Comparison of ENCODE assay signal across 15 mouse cellular contexts in the genomic region with DNA sequence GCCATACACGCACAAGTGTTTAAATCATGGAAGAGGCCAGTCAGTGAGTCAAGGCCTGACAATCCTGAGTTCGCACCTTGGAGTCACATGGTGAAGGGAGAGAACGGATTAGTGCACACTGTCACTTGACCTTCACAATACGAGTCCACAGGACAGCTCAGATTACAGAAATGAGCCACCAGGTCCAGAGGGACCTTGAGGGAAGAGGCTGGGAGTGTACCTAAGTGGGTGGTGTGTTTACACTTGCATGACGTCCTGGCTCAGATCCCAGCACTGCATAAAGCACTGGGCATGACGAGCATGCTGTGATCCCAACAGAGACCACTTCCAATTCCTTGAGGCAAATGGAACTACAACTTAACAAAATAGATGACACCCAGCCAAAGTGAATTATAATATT. TPM values are rescaled to one million over a fixed set of nuclear protein-coding genes. Genes with fewer than 3 reads are reported as not detected.
DNase-seq lines count a peak whose midpoint lies in the region; ATAC-seq and TF ChIP-seq lines count a peak whose summit lies in the region.
"Had no signal": no experiment of that assay in that cellular context is flagged by ENCODE, and none has a peak within 500 bp of the region (broad histone marks: within the 10 kb centered on the region; RNA-seq: fewer than 3 reads in every experiment).

No protein-coding gene starts in this region.

- peak; percentile 22; the same call in 1 of the 2 replicates for TF ChIP-seq EP300 in liver, postnatal 0 days (IDR thresholded peaks at IDR 0.05; ENCODE audit: low read depth)

- 0 out of 2 replicates have a peak, but pooled peaks have one; percentile 33 for ATAC-seq in kidney, embryonic 16.5 days (ENCODE audit: low FRiP score, low TSS enrichment)
- ATAC-seq in liver, postnatal 0 days = peak; percentile 68
- ATAC-seq in forebrain, embryonic 16.5 days = no peak
- ATAC-seq: forebrain, embryonic 14.5 days; midbrain, embryonic 15.5 days had no signal

- peaks cover 5% of the 10 kb centered on the region for H3K9me3 ChIP-seq in kidney, embryonic 16.5 days (ENCODE audit: low read length)
- no peaks in the 10 kb centered on the region; the same call in 1 of the 2 replicates for H3K9me3 ChIP-seq in liver, postnatal 0 days (ENCODE audit: low read length)
- no peaks in the 10 kb centered on the region for H3K9me3 ChIP-seq in forebrain, embryonic 16.5 days (ENCODE audit: control insufficient read depth, low read length)
- H3K9me3 ChIP-seq: hindbrain, embryonic 12.5 days; midbrain, embryonic 15.5 days had no signal

- peak; percentile 43 for DNase-seq in adrenal gland, adult 2 months
- DNase-seq in adrenal gland, postnatal 10 days = no peak
- DNase-seq in kidney, adult 11 months = no peak
- peak; percentile 24 for DNase-seq in 3T3-L1 (ENCODE audit: low read depth, low spot score)
- DNase-seq in liver, postnatal 0 days = no peak
- no peak for DNase-seq in embryo, embryonic 9.5 days (ENCODE audit: extremely low spot score)
- DNase-seq: cerebellum, adult 8-10 months; spleen, adult 18-20 months had no signal

- H3K4me2 ChIP-seq in kidney, embryonic 16.5 days (replicated peaks; ENCODE audit: low read depth, low read length) = no peak overlapping the region
- H3K4me2 ChIP-seq in liver, postnatal 0 days (ENCODE audit: low read depth, low read length) = no peak overlapping the region
- H3K4me2 ChIP-seq in forebrain, embryonic 16.5 days (ENCODE audit: low read length) = no peak overlapping the region
- H3K4me2 ChIP-seq: heart, embryonic 13.5 days; hindbrain, embryonic 12.5 days; limb, embryonic 12.5 days; midbrain, embryonic 15.5 days had no signal

- H3K36me3 ChIP-seq in kidney, embryonic 16.5 days (ENCODE audit: insufficient read depth, low read length) = peaks cover 18% of the 10 kb centered on the region
- peaks cover 16% of the 10 kb centered on the region for H3K36me3 ChIP-seq in liver, postnatal 0 days (replicated peaks; ENCODE audit: insufficient read depth, low read length)
- peaks cover 10% of the 10 kb centered on the region for H3K36me3 ChIP-seq in forebrain, embryonic 16.5 days (ENCODE audit: control insufficient read depth, insufficient read depth)

- H3K27me3 ChIP-seq in kidney, embryonic 16.5 days (ENCODE audit: insufficient read depth, low read length) = no peaks in the 10 kb centered on the region
- no peaks in the 10 kb centered on the region for H3K27me3 ChIP-seq in liver, postnatal 0 days (ENCODE audit: insufficient read depth, low read length)
- H3K27me3 ChIP-seq in forebrain, embryonic 16.5 days (replicated peaks; ENCODE audit: control insufficient read depth, insufficient read depth, low read length) = no peaks in the 10 kb centered on the region
- H3K27me3 ChIP-seq: heart, embryonic 13.5 days; hindbrain, embryonic 12.5 days; limb, embryonic 12.5 days; midbrain, embryonic 15.5 days had no signal

- H3K4me1 ChIP-seq in kidney, embryonic 16.5 days (ENCODE audit: insufficient read depth, low read length) = peaks cover 15% of the 10 kb centered on the region
- H3K4me1 ChIP-seq in liver, postnatal 0 days (ENCODE audit: insufficient read depth) = peaks cover 13% of the 10 kb centered on the region
- H3K4me1 ChIP-seq in forebrain, embryonic 16.5 days (replicated peaks; ENCODE audit: control insufficient read depth, insufficient read depth, low read length) = peaks cover 5% of the 10 kb centered on the region; the same call in 1 of the 2 replicates

- H3K27ac ChIP-seq in kidney, embryonic 16.5 days (ENCODE audit: low read length) = no peak overlapping the region
- no peak overlapping the region for H3K27ac ChIP-seq in liver, postnatal 0 days (ENCODE audit: low read depth)
- no peak overlapping the region for H3K27ac ChIP-seq in forebrain, embryonic 16.5 days (ENCODE audit: low read length)
- H3K27ac ChIP-seq: heart, embryonic 13.5 days; hindbrain, embryonic 12.5 days; limb, embryonic 12.5 days; midbrain, embryonic 15.5 days had no signal

- WGBS in kidney, embryonic 16.5 days = 34% methylated on average over 6 of the region's 6 CpGs
- WGBS in liver, postnatal 0 days (ENCODE audit: insufficient replicate concordance) = 66% methylated on average over 6 of the region's 6 CpGs
- WGBS in forebrain, embryonic 16.5 days = 63% methylated on average over 6 of the region's 6 CpGs

- no peak overlapping the region for H3K9ac ChIP-seq in kidney, embryonic 16.5 days (replicated peaks; ENCODE audit: low read length)
- no peak overlapping the region for H3K9ac ChIP-seq in liver, postnatal 0 days (replicated peaks)
- no peak overlapping the region for H3K9ac ChIP-seq in forebrain, embryonic 16.5 days (replicated peaks; ENCODE audit: low read depth, low read length)
- H3K9ac ChIP-seq: heart, embryonic 13.5 days; hindbrain, embryonic 12.5 days; limb, embryonic 12.5 days; midbrain, embryonic 15.5 days had no signal

- H3K4me3 ChIP-seq in kidney, embryonic 16.5 days (ENCODE audit: low read length) = no peak overlapping the region
- H3K4me3 ChIP-seq in liver, postnatal 0 days (ENCODE audit: low read depth, low read length) = no peak overlapping the region
- H3K4me3 ChIP-seq in forebrain, embryonic 16.5 days (replicated peaks; ENCODE audit: low read length) = no peak overlapping the region
- H3K4me3 ChIP-seq: heart, embryonic 13.5 days; hindbrain, embryonic 12.5 days; limb, embryonic 12.5 days; midbrain, embryonic 15.5 days had no signal

- no peak for TF ChIP-seq CTCF in liver, postnatal 0 days (IDR thresholded peaks at IDR 0.05; ENCODE audit: low read depth)

RNA-seq across cellular contexts. Expression of a gene that starts 15.1 kb away (rescaled TPM):
- total RNA-seq in adrenal gland, adult 2 months (2021) = 10 to 100 TPM in 1 of 2 experiments, 1 to 10 TPM in 1; 5.4 to 13.3 TPM
- 26.5 and 29.1 TPM in 2 replicates for polyA plus RNA-seq in adrenal gland, adult 2 months (2012; rRNA removed)
- 1 to 10 TPM; 7.4 to 9.4 TPM for total RNA-seq in adrenal gland, postnatal 10 days (2021)
- 0.54 and 1.0 TPM in 2 replicates for polyA plus RNA-seq in kidney, embryonic 16.5 days (2015; fragmentation: Nextera tagmentation; extraction: Ambion mirVana)
- polyA plus RNA-seq in liver, postnatal 0 days (2015; fragmentation: Nextera tagmentation; extraction: Ambion mirVana) = 0.18 and 0.31 TPM in 2 replicates
- polyA plus RNA-seq in forebrain, embryonic 16.5 days (2015; fragmentation: Nextera tagmentation; extraction: Ambion mirVana) = not detected in 2 replicates
- polyA plus RNA-seq: forebrain, embryonic 14.5 days had no signal

RNA-seq across cellular contexts. Expression of a gene that starts 33.0 kb away (rescaled TPM):
- 10 to 100 TPM; 55.9 to 70.2 TPM for total RNA-seq in adrenal gland, adult 2 months (2021)
- polyA plus RNA-seq in adrenal gland, adult 2 months (2012; rRNA removed) = 21.6 and 23.9 TPM in 2 replicates
- total RNA-seq in adrenal gland, postnatal 10 days (2021) = 10 to 100 TPM; 65.9 to 68.7 TPM
- polyA plus RNA-seq in kidney, embryonic 16.5 days (2015; fragmentation: Nextera tagmentation; extraction: Ambion mirVana) = 107 and 108 TPM in 2 replicates
- polyA plus RNA-seq in liver, postnatal 0 days (2015; fragmentation: Nextera tagmentation; extraction: Ambion mirVana) = 35.0 and 37.5 TPM in 2 replicates
- polyA plus RNA-seq in forebrain, embryonic 16.5 days (2015; fragmentation: Nextera tagmentation; extraction: Ambion mirVana) = 143 and 156 TPM in 2 replicates

Comparison
In these comparisons a context has a peak if more than half of its experiments do, and no peak if none do; other contexts are left out.
1. DNase-seq: peak in adrenal gland, adult 2 months (single experiment) and 3T3-L1 (single experiment); none in adrenal gland, postnatal 10 days (single experiment), kidney, adult 11 months (single experiment), liver, postnatal 0 days (single experiment) and embryo, embryonic 9.5 days (single experiment).
2. RNA of a gene that starts 15.1 kb away (polyA plus RNA-seq): 26.5 to 29.1 TPM in adrenal gland, adult 2 months; 0.54 to 1.0 TPM in kidney, embryonic 16.5 days, 0.18 to 0.31 TPM in liver, postnatal 0 days and not detected in forebrain, embryonic 16.5 days; every median in the first group is over 10 times any median in the second.